Mouse (Mus musculus): ENCODE data around the gene Utp15.
A peak's percentile ranks its signal among the peaks of the same experiment; 100 is the strongest.

Gene Utp15

DNA sequence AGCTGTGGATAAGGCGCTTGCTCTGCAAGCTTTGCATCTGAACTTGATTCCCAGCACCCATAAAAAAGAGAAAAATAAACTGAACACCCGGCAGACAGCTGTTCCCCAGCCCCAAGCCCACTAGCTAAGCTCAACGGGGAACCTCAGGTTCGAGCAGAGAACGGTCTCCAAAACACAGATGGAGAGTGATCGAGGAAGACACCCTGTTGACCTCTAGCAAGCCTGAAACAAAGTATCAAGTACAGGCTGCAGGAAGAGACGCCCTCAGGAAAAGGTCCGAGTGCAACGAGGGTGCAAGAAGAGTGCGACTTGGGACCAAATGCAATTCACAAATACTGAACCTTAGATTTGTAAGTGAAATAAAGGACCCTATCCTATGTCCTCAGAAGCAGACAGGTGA is 13.2 kb downstream of the Utp15 start:
- no peak for DNase-seq (ENCODE audit: low spot score)

DNA sequence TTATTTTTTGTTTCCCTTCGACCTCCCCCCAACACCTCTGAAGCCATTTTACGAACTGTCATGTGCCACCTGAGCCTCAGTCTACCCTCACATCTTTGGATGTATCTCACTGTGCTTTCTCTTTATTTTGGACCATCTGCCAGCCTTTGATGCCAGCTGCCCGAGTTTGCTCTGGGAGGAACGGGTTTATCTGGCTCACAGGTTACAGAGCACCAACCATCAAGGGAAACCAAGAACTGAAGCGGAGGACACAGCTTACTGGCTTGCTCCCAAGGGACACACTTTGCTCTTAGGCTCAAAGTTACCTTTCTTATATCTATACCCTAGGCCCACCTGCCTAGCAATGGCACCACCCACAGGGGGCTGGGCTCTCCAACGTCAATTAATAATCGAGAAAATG is 17.5 kb downstream of the Utp15 start:
- no peak for DNase-seq (ENCODE audit: low spot score)

DNA sequence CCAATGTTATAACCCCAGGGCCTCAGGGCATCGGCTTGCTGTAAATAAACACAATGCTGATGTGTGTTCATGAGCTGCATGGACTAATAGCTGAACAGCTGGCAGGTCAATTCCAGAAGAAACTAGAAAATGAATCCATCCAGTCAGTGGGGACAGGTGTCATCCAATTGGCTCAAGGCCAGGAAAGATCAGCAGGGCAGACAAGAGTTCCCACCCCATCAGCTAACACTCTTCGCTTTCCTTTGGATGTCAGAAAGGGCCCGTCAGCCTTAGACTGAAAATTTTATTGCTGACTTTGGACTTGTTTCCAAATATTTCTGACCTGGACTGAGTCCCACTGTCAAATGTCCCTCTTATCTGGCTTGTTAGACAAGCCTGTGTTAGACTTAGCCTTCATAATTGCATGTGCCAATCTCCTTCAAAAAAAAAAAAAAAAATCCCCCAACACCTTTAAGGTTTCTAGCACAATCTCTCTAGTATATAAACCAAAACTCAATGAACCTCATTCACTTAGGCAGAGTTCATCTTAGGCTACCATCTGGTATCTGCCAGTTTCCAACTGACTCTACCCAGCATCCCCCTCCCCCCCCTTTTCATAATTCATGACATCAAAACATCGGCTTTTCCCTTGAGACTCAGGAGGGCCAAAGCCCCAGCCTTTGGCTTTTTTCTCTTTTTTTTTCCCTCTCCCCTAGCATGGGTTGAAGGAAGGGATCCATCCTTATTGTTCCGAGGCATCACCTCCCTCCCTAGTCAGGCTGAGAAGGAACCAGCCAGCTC is 18.1 kb downstream of the Utp15 start:
- DNase-seq (ENCODE audit: low spot score), result no peak

DNA sequence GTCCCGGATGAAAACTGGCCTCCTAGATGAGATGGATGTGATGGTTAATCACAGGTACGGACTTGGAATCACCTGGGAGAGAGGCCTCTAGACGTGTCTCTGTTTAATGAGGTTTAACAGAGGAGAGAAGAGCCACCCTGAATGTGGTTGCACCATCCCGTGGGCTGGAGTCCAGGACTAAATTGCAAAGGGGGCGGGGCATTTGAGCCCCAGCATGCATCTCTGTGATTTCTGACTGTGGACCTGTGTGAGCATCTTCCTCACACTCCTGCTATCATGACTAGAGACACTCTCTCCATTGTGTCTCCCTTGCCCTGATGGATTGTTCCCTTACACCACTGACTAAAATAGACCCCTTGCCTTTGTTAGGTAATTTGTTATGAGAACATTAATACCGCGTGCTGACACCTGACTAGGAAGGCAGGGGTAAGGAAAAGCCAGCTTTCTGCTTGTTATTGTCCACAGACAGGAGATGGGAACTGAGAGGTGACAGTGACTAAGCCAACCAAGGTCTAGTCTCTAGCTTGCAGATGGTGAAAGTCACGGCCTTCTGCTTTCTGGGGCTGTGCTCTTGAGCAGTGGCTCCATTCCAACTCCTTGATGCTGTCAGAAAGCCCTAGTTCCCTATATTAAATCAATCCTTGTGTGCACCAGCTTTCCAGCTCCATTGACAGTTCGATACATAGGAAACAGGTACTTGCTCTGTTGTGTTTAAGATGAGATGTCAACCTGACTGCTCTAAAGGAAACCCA is 21.1 kb downstream of the Utp15 start:
- no peak for DNase-seq (ENCODE audit: low spot score)

DNA sequence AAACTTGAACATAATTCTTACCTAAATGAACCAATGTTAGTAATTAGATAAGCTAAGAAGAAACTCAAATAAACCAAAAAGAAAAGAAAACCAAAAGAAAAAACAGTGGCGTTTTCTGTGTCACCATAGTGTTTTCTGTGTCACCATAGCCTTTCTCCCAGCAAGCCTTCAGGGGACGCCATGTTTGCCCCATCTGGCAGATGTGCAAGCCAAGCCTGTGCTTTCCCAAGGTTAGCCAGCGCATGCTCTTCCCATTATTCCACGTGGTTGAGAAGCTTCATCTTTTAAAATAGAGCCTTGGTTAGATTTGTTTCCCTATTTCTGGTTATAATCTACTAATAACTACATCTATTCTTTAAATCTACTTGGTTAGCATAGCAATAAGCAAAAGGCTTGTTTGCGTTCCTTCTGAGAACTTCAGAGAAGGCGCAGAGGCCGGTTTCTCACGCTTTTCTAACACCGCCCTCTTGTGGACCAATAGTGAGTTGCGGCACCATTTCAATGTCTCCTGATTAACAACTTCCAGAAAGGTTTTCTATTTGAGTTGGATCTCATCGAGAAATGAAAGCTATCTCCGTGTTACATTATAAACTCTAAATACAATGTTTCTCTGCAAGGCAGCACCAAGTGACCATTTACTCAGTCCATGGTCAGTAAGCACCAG is 22.7 kb downstream of the Utp15 start:
- peak; percentile 73 for DNase-seq (ENCODE audit: low spot score)

DNA sequence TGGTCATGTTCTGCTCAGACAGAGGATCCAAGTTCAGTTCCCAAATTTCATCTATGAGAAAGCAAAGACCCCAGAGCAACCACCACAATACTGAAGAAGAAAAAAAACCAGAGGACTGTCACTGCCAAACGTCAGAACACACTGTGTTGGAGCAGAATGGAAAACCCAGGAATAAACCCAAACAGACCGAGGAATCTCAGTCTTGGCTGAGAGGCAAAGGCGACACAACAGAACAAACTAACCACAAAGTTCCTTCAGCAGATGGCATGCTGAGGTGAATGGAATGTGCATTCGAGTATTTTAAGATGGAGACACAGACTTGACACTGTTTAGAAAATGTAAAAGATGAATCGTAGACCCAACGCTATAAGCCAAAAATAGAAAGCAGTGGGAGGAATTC is 27.4 kb downstream of the Utp15 start:
- DNase-seq (ENCODE audit: low spot score), result no peak

DNA sequence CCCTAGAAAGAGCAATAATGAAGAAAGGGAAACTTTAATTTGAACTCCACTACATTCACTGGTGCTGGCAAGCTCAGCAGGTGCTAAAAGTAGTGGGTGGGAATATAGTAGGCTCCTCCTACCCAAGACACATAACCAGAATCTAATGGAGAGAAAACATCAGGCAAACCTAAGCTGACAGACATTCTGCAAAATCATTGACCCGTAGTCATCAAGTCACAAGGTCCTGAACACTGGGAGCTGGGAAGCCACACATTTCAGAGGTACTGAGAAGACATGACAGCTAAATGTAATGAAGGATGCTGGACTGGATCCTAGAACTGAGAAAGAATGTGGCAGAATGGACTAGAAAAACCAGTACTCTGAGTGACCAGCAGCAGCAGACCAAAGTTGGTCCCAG is 32.3 kb downstream of the Utp15 start:
- DNase-seq (ENCODE audit: low spot score), result no peak

DNA sequence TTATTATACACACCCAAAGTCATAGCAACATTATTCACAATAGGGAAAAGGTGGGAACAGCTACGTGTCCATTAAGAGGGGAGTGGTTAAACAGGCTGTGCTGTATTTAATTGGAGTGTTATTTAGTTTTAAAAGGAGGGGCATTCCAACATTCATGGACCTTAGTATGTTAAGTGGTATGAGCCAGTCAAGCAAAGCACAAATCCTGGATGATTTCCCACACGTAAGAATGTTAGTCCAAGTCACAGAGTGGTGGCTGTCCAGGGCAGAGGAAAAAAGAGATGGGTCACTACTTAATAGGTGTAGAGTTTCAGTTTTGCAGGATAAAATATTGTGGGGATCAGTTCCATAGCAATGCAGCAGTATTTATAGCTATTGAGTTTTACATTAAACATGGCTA is 36.6 kb downstream of the Utp15 start:
- DNase-seq (ENCODE audit: low spot score), result no peak

DNA sequence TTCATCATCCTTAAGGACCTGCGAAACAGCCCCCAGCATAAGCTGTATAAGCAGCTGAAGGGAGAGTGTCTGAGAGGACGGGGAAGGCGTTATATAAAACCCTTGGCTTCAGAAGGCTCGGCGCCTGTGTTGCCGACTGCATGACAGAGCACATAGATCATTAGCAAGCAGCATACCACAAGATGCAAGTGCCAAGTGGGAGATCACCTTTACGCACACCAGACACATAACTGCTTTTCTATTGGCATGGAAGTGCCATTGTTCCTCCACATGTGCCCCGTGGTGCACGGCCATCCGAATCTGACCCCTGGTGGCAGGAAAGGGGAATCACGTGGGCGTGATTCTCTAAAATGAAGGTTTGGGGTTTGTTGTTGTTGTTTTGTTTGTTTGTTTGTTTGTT is 40.0 kb downstream of the Utp15 start:
- peak; percentile 25 for DNase-seq (ENCODE audit: low spot score)

DNA sequence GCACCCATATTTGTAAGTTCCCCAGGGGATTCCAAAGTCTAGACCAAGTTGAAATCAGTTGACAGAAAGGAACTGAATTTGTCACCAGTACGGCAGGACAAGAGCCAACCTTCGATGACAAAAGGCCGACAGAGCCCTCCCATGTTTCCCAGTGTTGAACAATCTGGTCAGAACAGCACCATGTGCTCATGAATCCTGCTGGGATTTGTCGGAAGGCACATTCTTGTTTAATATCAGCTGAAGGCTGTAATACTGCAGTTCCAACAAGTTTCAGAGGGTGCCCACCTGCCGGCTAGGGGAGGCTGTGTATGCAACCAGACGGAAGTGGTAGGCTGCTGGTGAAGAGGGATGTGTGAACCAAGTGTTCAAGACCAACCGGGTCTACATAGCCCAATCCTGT is 52.7 kb downstream of the Utp15 start:
- DNase-seq (ENCODE audit: low spot score), result no peak

DNA sequence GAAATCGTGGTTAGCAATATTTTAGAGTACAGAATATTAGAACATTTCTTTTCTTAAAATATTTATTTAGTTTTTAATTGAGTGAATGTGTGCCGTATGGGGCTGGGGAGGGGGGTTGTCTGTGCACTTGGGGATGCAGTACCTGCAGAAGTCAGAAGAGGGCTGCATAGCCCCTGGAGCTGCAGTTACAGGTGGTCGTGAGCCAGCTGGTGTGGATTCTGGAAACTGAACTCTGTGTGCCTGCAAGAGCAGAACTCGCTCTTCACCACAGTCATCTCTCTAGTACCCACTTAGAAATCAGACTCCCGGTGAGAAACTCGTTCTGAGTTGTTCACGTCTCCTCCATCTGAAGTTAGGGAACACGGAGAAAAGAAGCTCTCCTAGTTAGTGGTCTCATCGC is 54.0 kb downstream of the Utp15 start:
- no peak for DNase-seq (ENCODE audit: low spot score)

DNA sequence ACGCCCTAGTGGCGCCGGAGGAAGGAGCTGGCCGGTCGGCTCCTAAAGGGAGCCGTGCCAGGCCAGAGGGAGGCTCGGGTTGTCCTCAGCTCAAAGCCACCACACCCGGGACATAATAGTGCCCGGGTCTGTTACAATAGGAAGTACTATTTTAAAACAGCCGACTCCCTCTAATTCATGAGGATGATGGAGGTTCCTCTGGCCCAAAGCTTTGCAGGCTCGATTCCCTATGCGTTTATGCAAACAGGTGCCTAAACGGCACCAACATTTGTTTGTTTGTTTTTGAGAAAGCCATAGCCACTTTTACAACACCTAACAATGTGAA is 56.3 kb downstream of the Utp15 start:
- no peak for DNase-seq (ENCODE audit: low spot score)

DNA sequence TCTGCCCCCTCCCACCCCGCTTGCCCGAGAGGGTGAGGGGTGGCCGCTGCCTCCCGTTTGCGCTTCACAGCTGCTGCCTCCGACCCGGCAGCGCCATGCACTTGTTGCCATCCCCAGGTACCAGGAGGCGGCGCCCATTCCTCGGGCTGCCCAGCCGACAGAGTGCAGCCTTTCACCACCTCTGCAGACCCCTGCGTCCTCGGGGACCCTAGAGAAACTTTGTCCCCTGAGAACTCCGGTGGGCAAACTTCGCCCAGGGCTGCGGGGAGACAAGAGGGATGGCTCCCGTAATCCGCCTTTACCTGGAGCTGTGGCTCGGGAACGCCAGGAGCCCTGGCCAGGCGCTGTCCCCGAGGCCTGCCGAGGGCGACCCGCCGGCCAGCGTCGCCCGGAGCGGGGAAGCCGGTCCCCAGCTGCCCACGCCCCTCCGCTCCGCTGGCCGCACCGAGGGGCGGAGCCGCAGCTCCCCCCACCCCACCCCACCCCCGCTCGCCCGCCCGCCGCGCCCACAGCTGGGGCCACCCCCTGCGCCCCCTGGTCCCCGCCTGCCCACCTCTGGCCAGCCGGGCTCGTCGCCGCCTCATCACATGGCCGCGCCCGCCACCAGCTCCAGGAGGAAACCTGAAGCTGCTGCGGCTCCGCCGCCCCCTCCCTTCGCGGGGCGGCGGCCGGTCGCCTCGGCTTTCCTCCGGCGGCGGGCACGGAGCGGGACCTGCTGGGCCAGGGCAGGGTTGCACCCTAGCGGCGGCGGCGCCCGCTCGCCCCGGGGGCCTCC is 56.9 kb downstream of the Utp15 start, which contains the start of gene Arhgef28:
TSS of gene Arhgef28 (minus strand) at position 669 of the 775 bp plus-strand sequence.
- peak; percentile 54 for DNase-seq (ENCODE audit: low spot score)

DNA sequence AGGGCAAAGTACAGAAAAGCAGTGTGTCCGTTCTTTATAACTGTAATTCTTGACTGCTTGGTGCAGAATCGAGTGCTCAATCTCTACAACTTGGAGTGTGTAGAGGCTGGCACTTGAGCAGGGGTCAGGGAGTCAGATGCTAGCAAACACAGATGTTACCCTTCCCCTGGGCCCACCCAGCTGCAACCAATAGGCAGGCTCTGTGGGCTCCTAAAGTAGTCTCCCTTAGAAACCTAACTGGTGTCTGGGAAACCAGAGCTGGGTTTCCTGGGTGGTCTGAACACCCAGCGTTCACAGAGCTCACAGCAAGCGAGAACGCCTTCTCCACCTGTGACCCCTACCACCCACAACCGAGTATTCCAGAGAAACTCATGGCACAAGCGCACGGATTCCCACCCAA is 57.7 kb downstream of the Utp15 start:
- DNase-seq (ENCODE audit: low spot score), result no peak

DNA sequence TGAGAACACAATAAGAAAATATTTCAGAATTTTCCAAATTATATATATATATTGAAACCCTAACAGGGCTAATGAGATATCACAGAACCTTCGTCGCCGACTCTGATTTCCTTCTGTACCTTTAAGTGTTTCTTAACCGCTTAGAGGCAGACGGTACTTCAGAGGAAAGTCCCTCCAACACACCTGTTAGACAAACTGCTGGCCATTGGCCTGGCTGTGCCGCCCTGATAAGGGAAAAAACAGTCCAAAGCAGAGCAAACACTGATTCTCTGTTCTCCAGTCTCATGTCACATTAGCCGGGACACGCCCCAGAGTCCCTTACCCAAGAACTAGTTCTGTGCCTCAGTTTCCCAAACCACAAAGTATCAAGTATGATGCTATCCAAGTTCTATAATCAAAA is 58.5 kb downstream of the Utp15 start:
- DNase-seq (ENCODE audit: low spot score), result no peak

DNA sequence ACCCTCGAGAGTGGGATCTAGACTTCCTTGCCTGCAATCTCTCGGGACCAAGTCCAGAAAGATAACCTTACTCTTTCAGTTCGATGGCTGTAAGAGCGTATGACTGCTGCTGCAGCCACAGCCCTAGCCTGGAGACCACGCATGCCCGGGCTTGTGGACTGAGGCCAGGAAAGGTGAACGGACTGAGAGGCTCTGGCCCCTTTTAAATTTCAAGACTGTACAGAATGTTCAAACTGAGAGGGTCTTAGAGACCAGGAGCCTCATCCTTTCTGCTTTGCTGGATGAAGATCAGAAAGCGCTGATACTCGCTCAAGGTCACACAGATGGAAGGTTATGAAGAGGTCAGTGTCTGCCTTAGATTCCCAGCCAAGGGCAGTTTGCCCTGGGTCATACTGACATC is 61.4 kb downstream of the Utp15 start:
- DNase-seq (ENCODE audit: low spot score), result no peak

Measured in ovary, postnatal 14 days (tissue).